Mouse (Mus musculus): ENCODE results near the gene Grik4. TPM values are rescaled to one million over a fixed set of nuclear protein-coding genes. Genes with fewer than 3 reads are reported as not detected.
"Not testable (repeated sequence)": the region's sequence is repeated elsewhere in the genome, so short reads cannot be mapped to it uniquely, and the experiment has no call there.

Gene Grik4
- polyA plus RNA-seq (2014; fragmentation: Nextera tagmentation; extraction: Ambion mirVana) = 1.9 and 2.0 TPM in 2 replicates

DNA sequence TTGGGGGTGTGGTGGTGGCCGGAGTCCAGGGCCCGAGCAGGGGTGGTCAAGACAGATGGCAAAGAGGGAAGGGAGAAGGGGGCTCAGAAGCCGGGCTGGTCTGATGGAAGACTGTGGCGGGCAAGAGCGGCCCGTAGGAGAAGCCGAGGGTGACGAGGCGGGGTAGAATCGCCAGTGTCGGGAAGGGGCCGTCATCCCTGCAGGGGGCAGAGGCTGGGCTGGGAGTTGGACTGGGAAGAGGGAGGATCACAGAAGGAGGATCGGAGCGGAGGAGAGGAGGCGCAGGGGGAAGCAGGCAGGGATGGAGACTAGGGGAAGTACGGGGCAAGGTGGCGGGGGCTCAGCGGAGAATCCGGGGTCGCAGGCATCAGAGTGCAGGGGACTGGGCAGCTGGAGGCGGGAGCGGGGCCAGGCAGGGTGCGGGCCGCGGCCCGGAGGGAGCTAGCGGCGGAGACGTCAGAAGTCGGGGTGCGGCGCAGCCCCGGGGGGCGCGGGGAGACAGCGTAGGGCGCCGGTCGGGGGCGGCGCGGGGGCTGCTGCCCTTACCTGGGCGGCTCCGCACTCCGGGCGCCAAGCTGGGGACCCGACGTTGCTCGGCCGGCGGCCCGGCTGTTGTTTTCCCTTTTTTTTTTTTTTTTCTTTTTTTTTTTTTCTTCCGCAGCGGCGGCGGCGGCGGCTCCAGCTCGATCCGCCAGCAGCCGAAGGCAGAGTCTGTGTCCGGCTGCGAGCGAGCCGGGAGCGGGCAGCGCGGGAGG lies at the start of gene Grik4:
Gene Grik4, minus strand, starts transcription at position 713 of the 755 bp plus-strand sequence.
- peak within 1 kb of the TSS; percentile 37; the same call in 1 of the 2 replicates for H3K27ac ChIP-seq (ENCODE audit: low read depth, low read length)

DNA sequence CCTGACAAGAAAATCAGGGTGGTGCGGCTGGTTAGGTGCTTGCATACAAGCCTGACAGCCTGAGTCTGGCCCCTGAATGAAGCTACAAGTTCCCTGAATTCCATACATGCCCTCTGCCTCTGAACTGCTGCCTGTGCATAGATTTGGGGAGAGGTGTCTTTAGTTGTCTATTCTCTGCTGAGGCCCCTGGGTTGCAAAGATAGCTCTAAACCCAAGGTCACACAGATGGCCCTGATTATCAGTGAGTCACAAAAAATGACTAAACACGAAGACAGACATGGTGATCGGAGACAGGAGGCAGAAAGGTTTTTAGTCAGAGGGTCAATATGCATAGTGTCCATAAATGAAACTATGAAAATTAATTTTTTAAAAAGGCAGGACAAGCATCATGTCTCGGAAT lies 49.4 kb upstream of the Grik4 start:
- H3K9me3 ChIP-seq (ENCODE audit: control insufficient read depth, low read length) = no peaks in the 10 kb centered on the region
- ATAC-seq (ENCODE audit: low FRiP score, low TSS enrichment) = no peak
- no peaks in the 10 kb centered on the region for H3K27me3 ChIP-seq (ENCODE audit: control insufficient read depth, insufficient read depth, low read length)
- H3K4me1 ChIP-seq (ENCODE audit: control insufficient read depth, insufficient read depth, low read length) = no peaks in the 10 kb centered on the region
- no peak overlapping the region for H3K4me2 ChIP-seq (replicated peaks; ENCODE audit: low read depth, low read length)
- no peak overlapping the region for H3K4me3 ChIP-seq (ENCODE audit: low read length)
- H3K36me3 ChIP-seq (ENCODE audit: control insufficient read depth, insufficient read depth, low read length) = peaks cover 81% of the 10 kb centered on the region
- no peak overlapping the region for H3K9ac ChIP-seq (ENCODE audit: low read depth, low read length)
- H3K27ac ChIP-seq (ENCODE audit: low read depth, low read length) = no peak overlapping the region
- 90% methylated on average over 4 of the region's 4 CpGs for WGBS

More for the DNA sequence above, at the start of gene Grik4:
- WGBS = under 1% methylated on average over 32 of the region's 68 CpGs
- Histone ChIP-seq H3K4me1 (ENCODE audit: control insufficient read depth, insufficient read depth, low read length) (peaks cover 19% of the 10 kb centered on the region), H3K36me3 (ENCODE audit: control insufficient read depth, insufficient read depth, low read length) (no peaks in the 10 kb centered on the region), H3K4me2 (replicated peaks; ENCODE audit: low read depth, low read length) (peak within 1 kb of the TSS; percentile 97), H3K9me3 (ENCODE audit: control insufficient read depth, low read length) (no peaks in the 10 kb centered on the region), H3K9ac (ENCODE audit: low read depth, low read length) (peak within 1 kb of the TSS; percentile 88), H3K4me3 (ENCODE audit: low read length) (peak within 1 kb of the TSS; percentile 71), H3K27me3 (ENCODE audit: control insufficient read depth, insufficient read depth, low read length) (peaks cover 5% of the 10 kb centered on the region; the same call in 1 of the 2 replicates)
- peak; percentile 30 for ATAC-seq (ENCODE audit: low FRiP score, low TSS enrichment)

DNA sequence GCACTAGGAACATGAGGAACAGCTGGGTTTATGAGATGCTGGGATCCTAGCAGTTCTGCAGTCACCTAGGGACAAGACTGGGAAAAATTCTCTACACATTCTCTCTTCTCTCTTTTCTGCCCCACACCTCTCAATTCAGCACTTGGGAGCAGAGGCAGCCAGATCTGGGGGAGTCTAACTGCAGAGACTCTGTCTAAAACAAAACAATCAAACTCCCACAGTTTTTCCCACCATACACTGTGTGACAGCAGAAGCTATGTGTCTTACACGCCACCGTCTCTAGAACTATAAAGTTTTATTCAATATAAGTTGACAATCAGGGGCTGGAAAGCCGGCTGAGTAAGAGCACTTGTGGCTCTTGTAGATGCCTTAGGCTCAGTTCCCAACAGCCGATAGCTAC lies 43.7 kb upstream of the Grik4 start:
- no peak for ATAC-seq (ENCODE audit: low FRiP score, low TSS enrichment)
- Histone ChIP-seq H3K27me3 (ENCODE audit: control insufficient read depth, insufficient read depth, low read length) (no peaks in the 10 kb centered on the region), H3K4me2 (replicated peaks; ENCODE audit: low read depth, low read length) (no peak overlapping the region), H3K27ac (ENCODE audit: low read depth, low read length) (no peak overlapping the region), H3K4me3 (ENCODE audit: low read length) (no peak overlapping the region), H3K36me3 (ENCODE audit: control insufficient read depth, insufficient read depth, low read length) (peaks cover 79% of the 10 kb centered on the region), H3K9me3 (ENCODE audit: control insufficient read depth, low read length) (no peaks in the 10 kb centered on the region), H3K4me1 (ENCODE audit: control insufficient read depth, insufficient read depth, low read length) (no peaks in the 10 kb centered on the region), H3K9ac (ENCODE audit: low read depth, low read length) (no peak overlapping the region)
- 62% methylated on average over 4 of the region's 4 CpGs for WGBS

DNA sequence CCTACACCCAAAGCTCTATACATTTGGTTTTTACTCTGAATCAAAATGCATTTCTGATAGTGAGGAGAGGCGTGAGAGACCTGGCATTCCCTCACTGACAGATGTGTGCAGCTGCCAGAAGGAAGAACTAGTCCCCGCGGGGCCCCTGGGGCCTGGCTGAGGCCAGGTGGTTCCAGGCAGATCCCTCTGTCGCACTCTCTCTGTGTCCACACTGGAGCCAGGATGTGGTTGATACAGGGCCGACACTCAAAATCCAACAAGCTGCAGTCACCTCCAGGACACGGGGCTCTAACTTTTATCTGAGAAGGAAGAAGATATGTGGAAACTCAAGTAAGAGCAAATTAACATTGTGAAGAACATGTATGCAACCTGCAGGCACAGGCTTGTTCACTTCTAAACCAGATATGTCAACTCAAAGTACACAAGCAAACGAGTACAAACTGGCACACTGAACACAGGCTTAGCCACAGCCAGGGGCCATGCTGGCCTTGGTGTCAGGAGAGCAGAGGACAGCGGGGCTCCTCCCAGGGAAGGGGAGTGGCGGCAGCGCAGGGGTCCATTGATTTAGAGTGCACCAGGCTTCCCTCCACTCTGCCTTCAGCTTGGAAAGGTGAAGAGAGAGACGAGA lies 24.7 kb upstream of the Grik4 start:
- H3K27me3 ChIP-seq (ENCODE audit: control insufficient read depth, insufficient read depth, low read length) = no peaks in the 10 kb centered on the region
- no peaks in the 10 kb centered on the region for H3K4me1 ChIP-seq (ENCODE audit: control insufficient read depth, insufficient read depth, low read length)
- H3K4me3 ChIP-seq (ENCODE audit: low read length) = no peak overlapping the region
- H3K9me3 ChIP-seq (ENCODE audit: control insufficient read depth, low read length) = no peaks in the 10 kb centered on the region
- no peak overlapping the region for H3K27ac ChIP-seq (ENCODE audit: low read depth, low read length)
- WGBS = 77% methylated on average over 11 of the region's 11 CpGs
- H3K36me3 ChIP-seq (ENCODE audit: control insufficient read depth, insufficient read depth, low read length) = peaks cover 69% of the 10 kb centered on the region
- H3K9ac ChIP-seq (ENCODE audit: low read depth, low read length) = no peak overlapping the region
- ATAC-seq (ENCODE audit: low FRiP score, low TSS enrichment) = no peak
- H3K4me2 ChIP-seq (replicated peaks; ENCODE audit: low read depth, low read length) = no peak overlapping the region

DNA sequence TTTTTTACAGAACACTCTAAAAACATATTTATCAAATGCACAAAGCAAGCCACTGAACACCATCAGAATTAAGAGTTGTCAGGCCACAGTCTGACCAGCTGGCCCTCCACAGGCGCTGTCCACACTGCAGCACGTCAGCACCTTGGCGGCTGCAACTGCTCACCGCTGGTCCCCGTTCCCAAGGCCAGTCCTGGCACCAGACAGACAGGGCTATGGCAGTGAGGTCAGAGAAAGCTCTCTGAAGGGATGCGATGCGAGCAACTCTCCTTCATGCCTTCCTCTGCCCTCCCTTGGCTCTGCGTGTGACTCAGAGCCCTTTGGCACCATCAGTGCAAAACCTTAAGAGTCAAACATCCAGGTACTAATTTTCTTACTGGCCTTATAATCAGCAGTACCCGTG lies 23.4 kb upstream of the Grik4 start:
- Histone ChIP-seq H3K4me2 (replicated peaks; ENCODE audit: low read depth, low read length) (no peak overlapping the region), H3K4me3 (ENCODE audit: low read length) (no peak overlapping the region), H3K9ac (ENCODE audit: low read depth, low read length) (no peak overlapping the region), H3K27ac (ENCODE audit: low read depth, low read length) (no peak overlapping the region), H3K9me3 (ENCODE audit: control insufficient read depth, low read length) (no peaks in the 10 kb centered on the region), H3K36me3 (ENCODE audit: control insufficient read depth, insufficient read depth, low read length) (peaks cover 58% of the 10 kb centered on the region), H3K4me1 (ENCODE audit: control insufficient read depth, insufficient read depth, low read length) (no peaks in the 10 kb centered on the region), H3K27me3 (ENCODE audit: control insufficient read depth, insufficient read depth, low read length) (no peaks in the 10 kb centered on the region)
- 86% methylated on average over 9 of the region's 9 CpGs for WGBS
- ATAC-seq (ENCODE audit: low FRiP score, low TSS enrichment) = no peak

DNA sequence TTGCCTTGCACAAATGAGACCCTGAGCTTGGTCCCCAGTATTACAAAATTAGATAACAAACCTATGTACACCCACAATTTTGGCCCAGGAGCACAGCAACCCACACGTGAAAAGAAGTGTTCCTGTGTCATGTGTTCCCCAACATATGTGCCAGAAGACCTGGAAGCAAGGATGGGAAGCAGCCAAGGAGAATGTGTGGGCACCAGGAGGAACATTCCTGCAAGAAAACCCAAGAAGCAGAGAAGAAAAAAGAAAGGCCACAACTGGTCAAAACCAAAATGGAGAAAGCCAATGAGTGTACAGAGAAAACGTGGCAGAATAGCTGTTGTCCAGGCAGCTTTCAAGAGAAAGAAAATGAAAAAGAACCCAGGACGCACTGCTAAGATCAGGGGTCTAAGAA lies 20.5 kb upstream of the Grik4 start:
- not testable (repeated sequence) for H3K4me2 ChIP-seq (replicated peaks; ENCODE audit: low read depth, low read length); H3K9ac ChIP-seq (ENCODE audit: low read depth, low read length); H3K9me3 ChIP-seq (ENCODE audit: control insufficient read depth, low read length); ATAC-seq (ENCODE audit: low FRiP score, low TSS enrichment); H3K4me3 ChIP-seq (ENCODE audit: low read length); H3K27me3 ChIP-seq (ENCODE audit: control insufficient read depth, insufficient read depth, low read length); H3K4me1 ChIP-seq (ENCODE audit: control insufficient read depth, insufficient read depth, low read length); H3K27ac ChIP-seq (ENCODE audit: low read depth, low read length)
- 92% methylated on average over 3 of the region's 3 CpGs for WGBS
- H3K36me3 ChIP-seq (ENCODE audit: control insufficient read depth, insufficient read depth, low read length) = peaks cover 29% of the 10 kb centered on the region

DNA sequence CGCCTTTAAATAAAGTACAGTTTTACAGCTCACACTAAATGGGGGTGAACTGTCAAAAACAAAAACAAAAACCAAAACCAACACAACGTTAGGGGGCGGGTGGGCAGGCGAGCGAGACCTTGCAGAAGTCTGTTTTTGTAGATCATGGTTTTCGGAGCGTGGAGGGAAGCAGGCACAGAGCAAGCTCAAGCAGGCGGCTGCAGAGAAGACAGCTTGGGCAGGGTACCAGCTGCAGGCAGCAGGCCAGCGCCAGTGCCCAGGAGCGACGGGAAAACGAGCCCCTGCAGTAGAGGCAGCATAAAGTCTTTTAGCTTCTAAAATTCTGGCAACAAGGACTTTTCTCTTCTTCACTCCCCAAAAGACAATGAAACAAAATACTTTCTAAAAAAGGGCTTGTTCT lies 20.1 kb upstream of the Grik4 start:
- H3K4me1 ChIP-seq (ENCODE audit: control insufficient read depth, insufficient read depth, low read length) = no peaks in the 10 kb centered on the region
- peaks cover 24% of the 10 kb centered on the region for H3K36me3 ChIP-seq (ENCODE audit: control insufficient read depth, insufficient read depth, low read length)
- H3K27ac ChIP-seq (ENCODE audit: low read depth, low read length) = no peak overlapping the region
- H3K9ac ChIP-seq (ENCODE audit: low read depth, low read length) = no peak overlapping the region
- H3K4me3 ChIP-seq (ENCODE audit: low read length) = no peak overlapping the region
- H3K4me2 ChIP-seq (replicated peaks; ENCODE audit: low read depth, low read length) = no peak overlapping the region
- H3K27me3 ChIP-seq (ENCODE audit: control insufficient read depth, insufficient read depth, low read length) = no peaks in the 10 kb centered on the region
- no peaks in the 10 kb centered on the region for H3K9me3 ChIP-seq (ENCODE audit: control insufficient read depth, low read length)
- 78% methylated on average over 12 of the region's 12 CpGs for WGBS
- no peak for ATAC-seq (ENCODE audit: low FRiP score, low TSS enrichment)

DNA sequence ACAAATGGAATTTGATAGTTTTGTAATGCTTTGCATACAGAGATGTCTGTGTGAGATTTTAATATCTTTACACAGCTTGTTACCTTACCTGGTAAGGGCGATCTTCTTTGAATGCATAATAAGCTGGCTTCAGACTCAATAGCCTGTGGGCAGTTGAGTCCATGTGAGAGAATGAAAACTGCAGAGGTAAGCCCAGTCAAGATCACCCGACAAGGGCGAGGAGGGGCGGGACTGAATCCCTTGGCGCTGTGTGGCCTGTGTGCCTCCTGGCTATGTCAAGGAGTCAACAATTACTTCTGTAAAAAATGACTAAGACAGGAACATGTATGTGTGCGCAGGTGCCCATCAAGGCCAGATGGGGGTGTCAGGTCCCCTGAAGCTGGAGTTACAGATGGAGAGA lies 18.2 kb upstream of the Grik4 start:
- Histone ChIP-seq H3K4me1 (ENCODE audit: control insufficient read depth, insufficient read depth, low read length) (no peaks in the 10 kb centered on the region), H3K27me3 (ENCODE audit: control insufficient read depth, insufficient read depth, low read length) (no peaks in the 10 kb centered on the region), H3K4me2 (replicated peaks; ENCODE audit: low read depth, low read length) (no peak overlapping the region), H3K36me3 (ENCODE audit: control insufficient read depth, insufficient read depth, low read length) (peaks cover 12% of the 10 kb centered on the region), H3K9ac (ENCODE audit: low read depth, low read length) (no peak overlapping the region), H3K9me3 (ENCODE audit: control insufficient read depth, low read length) (no peaks in the 10 kb centered on the region), H3K4me3 (ENCODE audit: low read length) (no peak overlapping the region), H3K27ac (ENCODE audit: low read depth, low read length) (no peak overlapping the region)
- no peak for ATAC-seq (ENCODE audit: low FRiP score, low TSS enrichment)
- 86% methylated on average over 6 of the region's 6 CpGs for WGBS

DNA sequence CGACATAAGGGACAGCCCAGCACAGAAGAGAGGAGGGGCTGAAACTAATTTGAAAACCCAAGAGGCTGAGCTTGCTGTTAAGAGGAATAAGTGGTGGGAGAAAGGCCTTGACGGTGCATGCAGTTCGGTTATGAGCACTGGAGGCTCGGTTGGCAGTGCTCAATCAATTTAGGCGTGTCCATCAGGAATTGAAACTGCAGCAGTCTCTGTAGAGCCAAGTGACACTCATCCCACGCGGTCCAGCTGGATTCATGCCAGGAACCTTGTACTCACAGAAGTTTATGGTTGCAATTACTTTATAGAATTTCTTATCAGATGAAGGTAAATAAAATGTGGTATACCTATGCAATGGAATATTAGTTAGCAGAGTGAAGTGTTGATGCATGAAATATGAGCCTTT lies 14.1 kb upstream of the Grik4 start:
- H3K27ac ChIP-seq (ENCODE audit: low read depth, low read length) = no peak overlapping the region
- no peak for ATAC-seq (ENCODE audit: low FRiP score, low TSS enrichment)
- no peaks in the 10 kb centered on the region for H3K36me3 ChIP-seq (ENCODE audit: control insufficient read depth, insufficient read depth, low read length)
- no peak overlapping the region for H3K4me2 ChIP-seq (replicated peaks; ENCODE audit: low read depth, low read length)
- H3K4me3 ChIP-seq (ENCODE audit: low read length) = no peak overlapping the region
- H3K4me1 ChIP-seq (ENCODE audit: control insufficient read depth, insufficient read depth, low read length) = no peaks in the 10 kb centered on the region
- 71% methylated on average over 7 of the region's 7 CpGs for WGBS
- no peaks in the 10 kb centered on the region for H3K27me3 ChIP-seq (ENCODE audit: control insufficient read depth, insufficient read depth, low read length)
- H3K9ac ChIP-seq (ENCODE audit: low read depth, low read length) = no peak overlapping the region
- H3K9me3 ChIP-seq (ENCODE audit: control insufficient read depth, low read length) = peaks cover 3% of the 10 kb centered on the region; the same call in 1 of the 2 replicates

Measured in kidney, embryonic 14.5 days (tissue).